Mouse (Mus musculus): ENCODE data around the gene Spats2.
A peak's percentile ranks its signal among the peaks of the same experiment; 100 is the strongest.
"Not testable (repeated sequence)": the region's sequence is repeated elsewhere in the genome, so short reads cannot be mapped to it uniquely, and the experiment has no call there.

The Spats2 gene

GRCm38 (mm10) chr15:99125711-99126080, at the start of gene Spats2:
Spats2 (plus strand) TSS chr15:99125916.
- no peak for DNase-seq (ENCODE audit: low read depth)

- not testable (repeated sequence) for DNase-seq (ENCODE audit: low read depth)
Measured at GRCm38 (mm10) chr15:99076011-99076410, 49.7 kb upstream of the Spats2 start.

GRCm38 (mm10) chr15:99078181-99078910, 47.4 kb upstream of the Spats2 start:
- no peak for DNase-seq (ENCODE audit: low read depth)

- DNase-seq (ENCODE audit: low read depth), result no peak
Measured at GRCm38 (mm10) chr15:99079804-99080203, 45.9 kb upstream of the Spats2 start.

- no peak for DNase-seq (ENCODE audit: low read depth)
Measured at GRCm38 (mm10) chr15:99082322-99082721, 43.4 kb upstream of the Spats2 start.

- DNase-seq (ENCODE audit: low read depth), result no peak
Measured at GRCm38 (mm10) chr15:99082840-99083239, 42.9 kb upstream of the Spats2 start.

- no peak for DNase-seq (ENCODE audit: low read depth)
Measured at GRCm38 (mm10) chr15:99083258-99083657, 42.5 kb upstream of the Spats2 start.

GRCm38 (mm10) chr15:99083867-99084557, 41.7 kb upstream of the Spats2 start:
- no peak for DNase-seq (ENCODE audit: low read depth)

GRCm38 (mm10) chr15:99084618-99085017, 41.1 kb upstream of the Spats2 start:
- DNase-seq (ENCODE audit: low read depth), result no peak

- DNase-seq (ENCODE audit: low read depth), result no peak
Measured at GRCm38 (mm10) chr15:99085997-99086396, 39.7 kb upstream of the Spats2 start.

- no peak for DNase-seq (ENCODE audit: low read depth)
Measured at GRCm38 (mm10) chr15:99087253-99088075, 38.3 kb upstream of the Spats2 start, which contains the start of gene C1ql4. C1ql4 (minus strand) TSS chr15:99087817.

GRCm38 (mm10) chr15:99088292-99088691, 37.4 kb upstream of the Spats2 start:
- peak; percentile 45 for DNase-seq (ENCODE audit: low read depth)

- DNase-seq (ENCODE audit: low read depth), result no peak
Measured at GRCm38 (mm10) chr15:99089069-99089468, 36.6 kb upstream of the Spats2 start.

GRCm38 (mm10) chr15:99092870-99093269, 32.8 kb upstream of the Spats2 start, which contains the start of gene Dnajc22:
Dnajc22 (plus strand) TSS chr15:99093170.
- no peak for DNase-seq (ENCODE audit: low read depth)

- DNase-seq (ENCODE audit: low read depth), result no peak
Measured at GRCm38 (mm10) chr15:99093291-99094258, 32.1 kb upstream of the Spats2 start.

- no peak for DNase-seq (ENCODE audit: low read depth)
Measured at GRCm38 (mm10) chr15:99094631-99095270, 31.0 kb upstream of the Spats2 start.

- no peak for DNase-seq (ENCODE audit: low read depth)
Measured at GRCm38 (mm10) chr15:99095356-99095755, 30.4 kb upstream of the Spats2 start.

GRCm38 (mm10) chr15:99096061-99096793, 29.5 kb upstream of the Spats2 start:
- no peak for DNase-seq (ENCODE audit: low read depth)

GRCm38 (mm10) chr15:99096831-99097500, 28.8 kb upstream of the Spats2 start:
- no peak for DNase-seq (ENCODE audit: low read depth)
